Mouse (Mus musculus) C2C12 (cell line): ENCODE results near the gene Gm20458. TPM values are rescaled to one million over a fixed set of nuclear protein-coding genes. Genes with fewer than 3 reads are reported as not detected.

Source experiments
- H3K27me3 ChIP-seq: one replicate; pipeline ENCODE4 v1.6.1; 2011; ENCODE audit not compliant: control insufficient read depth, insufficient read depth, insufficient read length
- H3K36me3 ChIP-seq: one replicate; pipeline ENCODE4 v1.6.1; 2011; ENCODE audit not compliant: control insufficient read depth, insufficient read depth
- H3K4me3 ChIP-seq: one replicate; pipeline ENCODE4 v1.5.1; 2011; ENCODE audit warnings: mild to moderate bottlenecking, control low read depth; ENCODE audit not compliant: poor library complexity, insufficient read depth, severe bottlenecking
- H3K79me2 ChIP-seq: one replicate; pipeline ENCODE4 v1.6.1; 2011; ENCODE audit not compliant: control insufficient read depth, insufficient read depth
- H3K79me3 ChIP-seq: one replicate; pipeline ENCODE4 v1.6.1; 2011; ENCODE audit warnings: low read depth, control low read depth
- H3ac ChIP-seq: one replicate; pipeline ENCODE3; 2011; ENCODE audit warnings: low read depth; ENCODE audit not compliant: control insufficient read depth, insufficient read length
- CEBPB ChIP-seq: IDR thresholded peaks from one replicate; pipeline ENCODE4 v1.6.1; 2011; ENCODE audit warnings: low read depth, mild to moderate bottlenecking, control low read depth, moderate library complexity
- CTCF ChIP-seq: IDR thresholded peaks from one replicate; pipeline ENCODE4 v1.5.1; 2011; ENCODE audit not compliant: control insufficient read depth, insufficient read depth, insufficient read length
- FOSL1 ChIP-seq: IDR thresholded peaks from one replicate; pipeline ENCODE4 v1.8.0; 2011; ENCODE audit warnings: mild to moderate bottlenecking, low read length; ENCODE audit not compliant: poor library complexity, insufficient read depth, severe bottlenecking
- MAX ChIP-seq: IDR thresholded peaks from one replicate; pipeline ENCODE4 v1.6.1; 2011; ENCODE audit warnings: mild to moderate bottlenecking, control low read depth
- MYOD1 ChIP-seq: IDR thresholded peaks from one replicate; pipeline ENCODE4 v1.6.1; 2011; ENCODE audit warnings: low read depth; ENCODE audit not compliant: control insufficient read depth, insufficient read length
- MYOG ChIP-seq: IDR thresholded peaks from one replicate; pipeline ENCODE4 v1.6.1; 2011; ENCODE audit not compliant: control insufficient read depth, insufficient read length; ENCODE audit errors: extremely low read depth
- USF1 ChIP-seq: IDR thresholded peaks from one replicate; pipeline ENCODE4 v1.6.1; 2011; ENCODE audit warnings: low read depth, mild to moderate bottlenecking, control low read depth, moderate library complexity
- polyA plus RNA-seq: library from polyadenylated mRNA; unstranded; fragments of >200 nt; fragmentation: generic; extraction: Trizol; gene quantifications from one replicate; pipeline ENCODE4 v1.2.1, GENCODE M21; 2012; ENCODE audit warnings: missing spikeins

Gene Gm20458
- polyA plus RNA-seq, 1 experiment = 29.7 TPM

DNA sequence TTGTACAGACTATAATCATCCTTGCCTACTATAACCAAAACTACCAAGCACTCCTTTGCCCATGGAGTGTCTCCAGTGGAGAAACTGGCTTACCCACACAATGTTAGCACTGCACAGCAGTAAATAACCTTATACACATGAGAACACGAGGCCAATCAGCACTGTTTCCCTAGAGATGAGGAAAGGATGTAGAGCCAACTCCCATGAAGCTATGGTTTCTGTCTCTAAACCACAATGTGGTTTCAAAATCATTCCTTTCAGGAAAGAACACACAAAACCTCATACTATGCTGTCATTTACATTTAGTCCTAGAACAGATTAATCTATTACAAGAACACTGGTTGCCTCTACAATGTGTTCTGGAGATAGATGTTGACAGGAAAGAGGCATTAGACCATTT lies 35.6 kb downstream of the Gm20458 start:
- Histone ChIP-seq H3ac (no peak overlapping the region), H3K36me3 (peaks cover 9% of the 10 kb centered on the region), H3K27me3 (no peaks in the 10 kb centered on the region), H3K79me3 (peaks cover 8% of the 10 kb centered on the region), H3K79me2 (peaks cover 22% of the 10 kb centered on the region), H3K4me3 (no peak overlapping the region)
- no peak for TF ChIP-seq CTCF
- peak; percentile 43 for TF ChIP-seq MAX

DNA sequence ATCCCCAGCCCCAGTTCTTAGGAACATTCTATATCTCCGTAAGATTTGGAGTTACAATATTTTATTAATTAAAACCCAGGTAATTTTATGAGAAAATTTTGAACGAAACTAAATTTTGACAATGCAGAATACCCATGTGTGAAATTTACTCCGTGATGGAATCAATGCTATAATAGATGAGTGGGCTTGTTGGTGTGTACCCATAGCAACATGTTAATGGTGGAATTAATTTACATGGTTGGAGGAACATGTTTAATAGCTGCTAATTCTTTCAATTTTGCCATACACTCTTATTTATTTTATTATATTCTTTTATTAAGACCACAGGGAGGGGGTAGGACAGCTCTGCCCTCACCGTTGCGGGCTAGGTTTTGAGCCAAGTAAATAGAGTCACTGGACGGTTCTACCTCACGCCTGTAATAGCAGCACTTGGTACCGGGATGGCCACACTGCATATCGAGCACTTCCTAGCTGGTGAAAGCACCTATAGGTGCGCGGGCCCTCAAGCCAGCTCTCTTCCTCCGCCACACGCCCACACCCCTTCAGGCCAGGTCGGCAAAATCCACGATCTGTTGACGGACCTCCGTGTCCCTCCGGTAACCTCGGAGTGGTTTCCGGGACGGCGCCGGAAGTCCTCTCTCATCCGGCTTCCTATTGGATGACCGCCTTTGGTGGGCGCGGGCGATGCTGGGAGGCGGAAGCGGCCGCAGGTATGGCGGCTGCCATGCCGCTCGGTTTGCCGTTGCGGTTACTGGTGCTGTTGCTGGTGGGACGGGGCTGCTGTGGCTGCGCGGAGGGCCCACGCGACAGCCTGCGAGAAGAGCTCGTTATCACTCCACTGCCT lies 36.3 kb downstream of the Gm20458 start, which contains the start of gene Pigt:
Pigt (plus strand) TSS at position 674 of the 844 bp plus-strand sequence.
- Histone ChIP-seq H3K79me2 (peaks cover 22% of the 10 kb centered on the region), H3K36me3 (peaks cover 15% of the 10 kb centered on the region), H3K79me3 (peaks cover 8% of the 10 kb centered on the region), H3K27me3 (no peaks in the 10 kb centered on the region), H3ac (peak within 1 kb of the TSS; percentile 87), H3K4me3 (peak within 1 kb of the TSS; percentile 96)
- TF ChIP-seq CTCF = no peak
- TF ChIP-seq MAX = peak; percentile 58

DNA sequence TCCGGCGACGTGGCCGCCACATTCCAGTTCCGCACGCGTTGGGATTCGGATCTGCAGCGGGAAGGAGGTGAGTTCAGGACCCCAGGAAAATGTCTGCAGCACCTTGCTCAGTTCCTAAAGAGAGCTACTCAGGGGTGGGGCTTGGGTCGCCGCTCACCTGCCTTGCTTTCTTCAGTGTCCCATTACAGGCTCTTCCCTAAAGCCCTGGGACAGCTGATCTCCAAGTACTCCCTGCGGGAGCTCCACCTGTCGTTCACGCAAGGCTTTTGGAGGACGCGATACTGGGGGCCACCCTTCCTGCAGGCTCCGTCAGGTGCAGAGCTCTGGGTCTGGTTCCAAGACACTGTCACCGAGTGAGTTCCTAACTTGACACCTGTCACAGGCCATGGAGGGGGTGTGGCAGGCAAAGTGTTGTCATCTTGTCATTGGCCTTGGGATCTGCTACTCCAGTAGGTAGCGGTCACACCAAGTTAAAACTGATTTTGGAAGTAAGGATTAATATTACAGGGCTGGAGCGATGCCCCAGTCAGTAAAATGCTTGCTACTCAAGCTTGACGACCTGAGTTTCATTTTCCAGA lies 37.0 kb downstream of the Gm20458 start:
- TF ChIP-seq MYOG = no peak
- TF ChIP-seq USF1 = no peak
- TF ChIP-seq MYOD1 = peak; percentile 48
- H3ac ChIP-seq = peak overlapping the region; percentile 87
- peaks cover 22% of the 10 kb centered on the region for H3K79me2 ChIP-seq
- H3K36me3 ChIP-seq = peaks cover 22% of the 10 kb centered on the region
- no peaks in the 10 kb centered on the region for H3K27me3 ChIP-seq
- H3K4me3 ChIP-seq = peak overlapping the region; percentile 96
- peaks cover 8% of the 10 kb centered on the region for H3K79me3 ChIP-seq

DNA sequence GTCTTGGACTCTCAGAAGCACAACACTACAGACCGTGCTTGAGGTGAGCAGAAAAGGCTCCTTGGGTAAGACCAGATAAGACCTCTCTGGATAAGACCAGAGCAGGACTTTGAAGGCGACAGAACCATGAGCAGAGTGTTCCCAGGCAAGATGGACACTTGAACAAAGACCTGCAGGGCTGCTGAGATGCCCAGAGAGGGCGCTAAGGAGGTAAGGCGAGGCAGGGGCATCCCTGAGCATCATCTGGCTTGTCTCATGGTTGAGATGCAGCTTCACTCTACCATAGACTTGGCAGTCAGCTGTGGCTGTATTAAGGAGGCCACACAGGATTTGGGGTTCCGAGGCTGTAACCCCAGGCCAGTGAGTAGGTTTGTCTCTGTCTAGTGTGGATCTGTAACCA lies 38.5 kb downstream of the Gm20458 start:
- Histone ChIP-seq H3K27me3 (no peaks in the 10 kb centered on the region), H3K36me3 (peaks cover 38% of the 10 kb centered on the region), H3ac (no peak overlapping the region), H3K4me3 (no peak overlapping the region), H3K79me3 (peaks cover 8% of the 10 kb centered on the region), H3K79me2 (peaks cover 22% of the 10 kb centered on the region)
- TF ChIP-seq MYOG (no peak), CTCF (no peak), USF1 (no peak), MAX (no peak), MYOD1 (no peak), CEBPB (no peak)

DNA sequence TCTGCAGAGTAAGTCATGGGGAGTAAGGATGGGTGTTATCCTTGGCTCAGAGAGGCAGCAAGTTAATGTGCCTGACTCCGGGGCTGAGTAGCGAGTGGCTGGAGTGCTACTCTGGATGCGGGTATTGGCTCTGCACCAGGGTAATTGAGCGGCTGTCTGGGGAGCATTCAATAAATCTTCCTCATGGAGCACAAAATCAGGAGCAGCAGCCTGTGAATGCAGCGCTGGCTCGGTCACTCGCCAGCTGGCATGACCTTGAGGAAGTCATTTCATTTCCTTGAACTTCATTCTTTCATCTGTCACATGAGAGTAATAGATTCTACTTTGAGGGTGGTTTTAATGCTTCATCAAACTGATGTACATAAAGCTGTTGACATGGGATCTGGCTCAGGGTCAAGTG lies 39.7 kb downstream of the Gm20458 start:
- H3K79me2 ChIP-seq = peaks cover 22% of the 10 kb centered on the region
- no peak for TF ChIP-seq MYOG
- TF ChIP-seq MYOD1 = no peak
- no peak for TF ChIP-seq MAX
- no peak for TF ChIP-seq FOSL1
- no peak for TF ChIP-seq CTCF
- TF ChIP-seq USF1 = no peak
- no peak for TF ChIP-seq CEBPB
- H3K79me3 ChIP-seq = peaks cover 8% of the 10 kb centered on the region
- no peak overlapping the region for H3ac ChIP-seq
- H3K4me3 ChIP-seq = no peak overlapping the region
- H3K27me3 ChIP-seq = no peaks in the 10 kb centered on the region
- peaks cover 48% of the 10 kb centered on the region for H3K36me3 ChIP-seq

DNA sequence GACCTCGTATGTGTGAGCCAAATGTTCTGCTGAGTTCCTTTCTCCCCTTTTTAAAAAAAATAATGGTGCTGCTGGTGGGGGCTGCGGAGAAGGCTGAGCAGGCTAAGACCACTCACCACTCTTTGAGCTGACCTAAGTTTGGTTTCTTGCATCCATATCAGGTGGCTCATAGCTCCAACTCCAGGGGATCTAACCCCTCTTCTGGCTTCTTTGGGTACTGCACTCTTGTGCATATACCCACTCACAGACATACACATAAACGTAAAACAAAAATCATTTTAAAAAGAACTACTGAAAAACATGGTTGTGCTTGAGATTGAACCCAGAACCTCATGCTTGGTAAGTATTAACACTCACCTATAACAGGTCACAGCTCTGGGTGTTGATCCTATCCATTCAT lies 44.2 kb downstream of the Gm20458 start:
- Histone ChIP-seq H3K4me3 (no peak overlapping the region), H3ac (no peak overlapping the region), H3K79me3 (no peaks in the 10 kb centered on the region), H3K79me2 (no peaks in the 10 kb centered on the region), H3K36me3 (peaks cover 67% of the 10 kb centered on the region), H3K27me3 (no peaks in the 10 kb centered on the region)
- TF ChIP-seq USF1 = no peak
- TF ChIP-seq MYOD1 = no peak
- no peak for TF ChIP-seq MAX
- no peak for TF ChIP-seq CTCF
- no peak for TF ChIP-seq FOSL1
- no peak for TF ChIP-seq MYOG
- TF ChIP-seq CEBPB = no peak
